Mouse (Mus musculus) lung, postnatal 10 days (tissue): ENCODE results near the gene Ube4a.

Source experiments
- DNase-seq: peaks from one replicate; pipeline ENCODE4 v3.0.0; 2021

Gene Ube4a

DNA sequence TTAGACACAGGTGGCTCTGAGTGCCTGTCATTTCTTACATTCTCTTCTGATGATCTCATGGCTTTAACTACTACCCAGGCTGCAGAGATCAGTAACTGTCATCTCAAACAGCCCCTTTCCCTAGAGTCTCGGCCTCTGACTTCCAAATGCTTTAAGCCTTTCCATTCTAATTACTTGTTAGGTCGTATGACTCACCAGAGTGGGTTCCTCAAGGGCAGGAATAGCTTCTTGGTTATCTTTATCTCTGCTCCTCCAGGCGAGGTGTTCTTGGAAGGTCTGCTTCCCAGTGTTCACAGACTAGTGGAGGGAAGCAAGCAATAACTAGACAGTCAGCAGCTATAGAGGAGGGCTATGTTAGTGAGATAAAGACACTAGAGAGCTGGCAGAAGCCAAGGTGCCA, 72.7 kb downstream of the Ube4a start:
- DNase-seq: no peak

GRCm38 (mm10) chr9:44891210-44891609, 74.2 kb downstream of the Ube4a start:
- DNase-seq: no peak

GRCm38 (mm10) chr9:44890122-44890521, 75.3 kb downstream of the Ube4a start:
- DNase-seq: no peak

DNA sequence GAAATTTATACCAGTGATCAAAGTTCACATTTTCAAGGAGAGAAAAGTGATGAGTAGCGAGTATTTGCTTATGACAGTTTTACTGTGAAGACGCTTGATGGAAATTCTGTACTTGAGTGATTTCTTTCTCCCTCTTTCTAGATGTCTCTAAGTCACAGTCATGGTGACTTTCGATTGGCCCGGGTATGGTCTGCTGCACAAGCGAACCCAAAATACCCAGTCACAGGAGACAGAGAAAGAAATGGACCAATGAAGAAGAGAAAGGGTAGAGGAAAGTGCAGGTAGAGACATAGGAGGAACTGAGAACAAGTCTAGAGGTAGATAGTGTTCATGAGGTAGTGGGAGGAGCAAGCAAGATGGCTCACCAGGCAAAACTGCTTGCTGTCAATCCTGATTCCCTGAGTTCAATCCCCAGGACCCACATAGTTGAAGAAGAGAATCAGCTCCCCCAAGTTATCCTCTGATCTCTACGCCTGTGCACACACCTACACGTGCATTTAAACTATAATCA, 77.2 kb downstream of the Ube4a start:
- DNase-seq: no peak

- DNase-seq: peak; percentile 10
These were observed 82.3 kb downstream of the Ube4a start for GRCm38 (mm10) chr9:44882981-44883569.

DNA sequence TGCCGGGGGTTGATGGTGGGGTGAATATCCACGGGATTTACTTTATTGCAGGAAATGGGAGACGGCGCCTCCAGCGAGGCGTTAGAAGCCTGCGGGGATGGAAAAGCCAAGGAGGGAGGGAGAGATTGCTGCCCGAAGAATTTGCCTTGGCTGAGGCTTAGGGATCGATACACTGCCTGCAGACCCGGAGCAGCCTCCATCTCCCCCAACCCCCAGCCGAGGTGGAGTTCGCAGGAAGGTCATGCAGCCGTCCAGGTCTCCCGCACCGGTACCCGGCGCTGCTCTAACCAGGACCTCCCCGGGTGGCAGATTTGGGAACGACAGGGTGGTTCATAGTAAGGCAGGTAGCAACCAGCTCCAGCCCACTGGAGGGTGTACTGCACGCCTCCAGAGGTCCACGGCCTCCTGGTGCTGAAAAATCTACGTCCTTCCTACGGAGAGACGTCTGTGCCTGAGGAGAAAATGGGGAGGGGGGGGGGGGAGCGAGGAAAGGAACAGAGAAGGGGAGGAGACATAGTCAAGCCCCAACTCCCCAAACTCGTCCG, 82.9 kb downstream of the Ube4a start:
- DNase-seq: peak; percentile 65

GRCm38 (mm10) chr9:44881941-44882435, 83.4 kb downstream of the Ube4a start:
- peak; percentile 73 for DNase-seq

DNA sequence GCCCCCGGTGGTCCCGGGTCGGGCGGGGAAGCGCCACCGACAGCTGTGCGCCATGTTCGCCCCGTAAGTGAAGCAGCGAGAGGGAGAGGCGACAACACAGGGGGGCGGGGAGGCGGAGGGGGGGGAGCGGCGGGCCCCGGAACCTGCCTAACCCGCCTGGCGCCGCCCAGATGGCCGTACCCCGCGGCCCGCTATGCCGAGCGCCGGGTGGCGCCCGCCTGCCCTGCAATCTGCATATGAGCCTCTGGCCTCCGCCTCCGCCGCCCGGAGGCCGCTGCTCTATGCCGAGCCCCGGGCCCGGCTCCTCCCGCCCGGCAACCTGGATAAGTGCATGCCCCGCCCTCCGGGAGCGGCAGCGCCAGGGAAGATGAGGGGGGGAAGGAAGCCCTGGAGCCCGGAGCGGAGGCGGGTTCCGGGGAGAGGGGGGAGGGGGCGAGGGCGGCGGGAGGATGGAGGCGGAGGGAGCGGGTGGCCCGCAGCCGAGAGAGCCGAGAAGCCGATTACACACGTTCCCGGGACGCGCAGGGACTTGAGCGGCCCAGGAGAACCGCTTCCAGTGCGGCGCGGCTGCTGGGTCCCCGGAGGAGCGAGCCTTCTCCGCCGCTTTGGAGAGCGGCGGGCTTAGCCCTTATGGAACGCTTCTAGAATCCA, 84.1 kb downstream of the Ube4a start, which contains the start of gene Kmt2a:
Kmt2a (minus strand) TSS at position 76 of the 651 bp plus-strand sequence.
- peak; percentile 98 for DNase-seq

DNA sequence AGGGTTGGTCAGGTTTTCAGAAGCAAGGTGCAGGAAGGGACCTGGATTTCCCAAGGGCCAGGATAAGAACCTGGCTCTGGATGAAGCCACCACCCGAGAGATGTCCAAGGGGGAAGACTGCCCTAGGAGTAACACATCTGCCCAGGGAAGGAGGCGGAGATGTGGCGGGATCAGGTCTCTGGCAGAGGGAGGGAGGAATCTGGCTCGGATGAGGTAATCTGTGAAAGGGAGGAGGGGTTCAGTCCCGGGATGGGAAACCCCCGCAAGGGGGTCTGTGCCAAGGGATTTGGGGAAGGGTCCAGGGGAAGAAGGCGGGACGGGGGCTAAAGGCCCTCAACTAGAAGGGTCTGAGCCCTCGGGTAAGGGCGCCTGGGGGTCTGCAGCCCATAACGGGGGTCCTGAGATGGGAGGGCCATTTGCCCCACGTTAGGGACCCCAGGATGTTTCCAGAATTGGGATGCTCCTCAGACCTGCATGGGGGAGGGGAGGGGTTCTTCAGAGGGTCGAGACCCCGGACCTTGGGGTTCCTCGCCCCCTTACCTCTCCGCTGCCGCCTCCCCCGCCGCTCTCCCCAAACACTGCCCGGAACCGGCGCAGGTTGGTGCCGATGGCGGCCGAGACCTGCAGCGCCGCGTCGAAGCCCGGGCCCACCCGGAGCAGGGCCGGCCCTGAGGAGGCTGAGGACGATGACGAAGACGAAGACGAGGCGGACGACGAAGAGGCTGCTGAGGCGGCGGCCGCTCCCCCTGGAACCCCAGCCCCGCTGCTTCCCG, 84.9 kb downstream of the Ube4a start:
- peak; percentile 43 for DNase-seq

DNA sequence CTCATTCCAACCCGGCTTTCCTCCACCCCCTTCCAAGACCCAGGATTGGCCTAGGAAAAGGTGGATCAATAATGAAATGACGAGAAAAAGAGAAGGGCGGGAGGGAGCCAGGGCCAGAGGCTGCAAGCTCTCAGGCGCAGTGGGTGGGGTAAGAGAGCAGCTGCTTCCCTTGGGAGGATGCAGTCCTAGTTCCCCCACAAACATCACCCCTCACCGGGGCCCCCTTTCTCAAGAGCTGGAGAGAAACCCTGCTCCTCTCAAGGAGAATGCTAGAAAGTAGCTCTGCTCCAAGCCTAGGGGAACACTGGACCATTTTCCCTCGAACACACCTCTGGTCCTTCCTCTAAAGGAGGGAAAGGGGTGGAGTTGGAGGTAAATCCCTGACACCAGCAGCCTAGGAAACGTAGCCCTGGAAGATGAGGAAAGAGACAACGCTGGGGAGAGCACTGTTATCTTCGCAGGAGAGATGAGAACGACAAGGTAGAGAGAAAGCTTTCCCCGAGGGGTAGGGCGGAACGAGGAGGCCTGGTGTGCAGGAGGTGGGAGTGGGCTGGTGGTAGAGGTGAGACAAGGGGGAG, 85.6 kb downstream of the Ube4a start:
- DNase-seq: peak; percentile 45

GRCm38 (mm10) chr9:44878776-44879500, 86.5 kb downstream of the Ube4a start:
- peak; percentile 21 for DNase-seq

DNA sequence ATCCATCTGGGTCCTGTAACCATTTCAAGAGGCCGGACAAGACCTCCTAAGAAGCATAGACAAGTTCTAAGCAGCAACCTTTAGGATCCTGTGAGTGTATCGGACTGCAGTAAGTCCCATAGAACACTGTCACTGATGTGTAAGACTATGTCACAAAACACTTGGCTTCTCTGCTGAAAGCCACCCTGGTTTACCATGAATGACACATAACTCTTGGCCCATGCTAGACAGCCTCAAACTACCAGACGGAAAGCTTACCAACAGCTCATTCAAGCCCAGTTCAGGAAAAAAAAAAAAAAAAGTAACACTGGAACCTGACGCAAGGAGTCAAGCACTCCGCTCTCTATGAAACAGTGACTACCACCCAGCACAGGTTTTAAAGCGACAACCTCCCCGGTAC, 87.7 kb downstream of the Ube4a start:
- DNase-seq: no peak

GRCm38 (mm10) chr9:44875476-44875875, 89.9 kb downstream of the Ube4a start:
- no peak for DNase-seq

DNA sequence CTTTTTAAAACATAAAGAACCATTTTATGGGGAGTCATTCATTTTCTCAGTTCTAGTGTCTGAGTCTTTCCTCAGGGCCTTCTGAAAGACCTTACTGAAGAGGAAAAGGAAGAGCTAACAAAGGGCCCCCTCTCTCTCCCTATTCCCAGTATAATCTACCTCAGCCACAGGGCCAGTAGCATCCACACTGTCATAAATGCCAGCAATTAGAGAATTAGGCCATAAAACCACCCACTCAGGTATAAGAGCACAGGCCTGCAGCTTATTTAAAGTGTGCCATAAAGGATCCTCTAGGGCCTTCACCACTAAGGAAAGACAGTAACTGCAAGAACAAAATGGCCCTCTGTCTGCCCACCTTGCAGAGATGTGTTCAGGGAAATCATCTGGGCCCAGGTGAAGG, 91.2 kb downstream of the Ube4a start:
- DNase-seq: no peak

DNA sequence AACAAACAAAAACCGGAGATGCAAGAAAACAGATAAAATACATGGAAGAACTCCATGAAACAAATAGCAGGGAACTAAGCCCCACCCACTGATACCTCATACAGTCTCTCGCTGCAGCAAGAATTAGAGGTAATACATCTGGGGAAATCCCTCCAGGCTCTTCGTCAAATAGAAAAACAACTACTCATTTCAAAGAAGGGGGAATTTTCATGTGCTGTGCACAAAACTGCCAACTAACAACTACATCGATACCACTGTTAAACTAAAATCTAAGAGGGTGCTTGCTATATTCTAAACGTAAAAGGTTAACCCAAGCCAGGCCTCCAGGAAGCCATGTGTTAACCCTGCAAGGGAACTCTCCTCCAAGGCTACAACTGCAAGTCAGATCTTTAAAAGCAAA, 91.7 kb downstream of the Ube4a start:
- DNase-seq: no peak
